Mouse (Mus musculus): ENCODE results near the gene Urah.

GRCm38 (mm10) chr7:140864761-140865160 is 29.9 kb downstream of the Urah start:
- TF ChIP-seq EP300 (IDR thresholded peaks at IDR 0.05; ENCODE audit: insufficient read depth, low read depth, low read length): no peak
- no peak for TF ChIP-seq CTCF (IDR thresholded peaks at IDR 0.05)
- no peak for TF ChIP-seq POLR2A (IDR thresholded peaks at IDR 0.05; ENCODE audit: insufficient read depth, low read depth, low read length)
